Mouse (Mus musculus) frontal cortex, postnatal 10 days (tissue): ENCODE measurements around the gene Etl4.
"Not testable (repeated sequence)": the region's sequence is repeated elsewhere in the genome, so short reads cannot be mapped to it uniquely, and the experiment has no call there.

Experiments
- DNase-seq, 2 experiments: peaks; one replicate each; pipeline ENCODE4 v3.0.0; 2022; ENCODE audit warnings: low spot score in 2 of 2, mixed read lengths in 1 of 2

Gene Etl4

DNA sequence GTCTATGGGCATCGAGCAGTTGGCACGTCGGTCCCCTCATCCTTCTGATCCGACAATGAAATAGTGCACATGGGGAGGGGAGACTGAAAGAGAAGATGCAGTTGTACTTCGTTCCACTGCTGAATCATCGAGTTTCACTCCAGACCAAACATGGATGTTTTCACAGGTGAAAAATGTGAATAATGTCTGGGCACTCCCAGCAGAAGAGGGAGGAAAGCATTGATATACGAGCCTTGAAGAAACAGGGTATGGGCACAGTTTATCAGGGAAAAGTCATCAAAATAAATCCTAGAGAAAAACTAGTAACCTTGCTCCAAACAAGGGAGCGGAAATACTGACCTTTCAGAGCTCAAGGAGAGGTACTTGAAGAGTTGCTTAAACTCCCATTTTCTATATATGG lies 744.5 kb downstream of the Etl4 start:
- DNase-seq: no peak

DNA sequence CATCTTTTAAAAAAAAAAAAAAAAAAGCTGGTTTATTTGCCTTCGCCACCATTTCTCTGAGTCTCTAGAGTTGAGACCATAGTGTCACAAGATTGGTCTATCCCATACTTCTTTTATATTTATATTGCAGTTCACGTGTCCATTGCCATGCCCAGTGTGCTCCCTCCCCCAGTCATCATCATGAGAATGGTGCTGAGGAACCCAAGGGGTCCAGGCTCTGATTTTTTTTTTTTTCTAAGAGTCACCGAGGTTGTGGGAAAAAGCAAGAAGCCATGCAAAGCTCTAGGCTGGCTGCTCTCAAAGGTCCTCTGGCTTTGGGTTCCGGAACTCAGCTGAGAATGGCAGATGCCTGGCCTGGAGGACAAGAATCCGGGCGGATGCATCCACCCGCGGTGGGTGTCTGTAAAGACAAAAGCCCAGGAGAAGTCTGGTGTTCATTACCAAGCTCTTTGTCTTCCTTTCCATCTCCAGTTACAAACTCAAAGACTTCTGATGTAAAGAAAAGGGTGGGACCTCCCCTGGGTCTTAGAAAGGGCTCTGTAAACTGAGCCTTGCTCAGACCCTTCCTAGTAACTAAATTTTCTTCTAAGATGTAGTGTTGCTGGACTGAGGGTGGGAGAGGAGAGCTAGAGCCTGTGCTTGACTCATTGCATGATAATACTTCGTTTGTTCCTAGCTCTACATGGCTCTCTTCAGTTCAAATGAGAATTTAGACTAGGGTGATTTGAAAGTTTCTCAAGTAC lies 745.2 kb downstream of the Etl4 start:
- DNase-seq: no peak

DNA sequence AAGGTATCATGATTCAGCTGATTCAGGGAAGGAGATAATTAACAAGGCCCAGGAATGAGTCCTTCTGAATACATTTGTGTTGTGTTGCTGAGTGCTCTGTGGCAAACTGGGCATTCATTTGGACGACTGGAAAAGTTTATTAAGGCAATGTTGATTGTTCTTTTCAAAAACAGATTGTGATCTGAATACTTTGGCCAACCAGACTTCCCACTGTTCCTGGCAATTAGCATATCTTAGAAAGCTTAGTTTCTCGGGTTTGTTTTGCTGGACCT lies 745.7 kb downstream of the Etl4 start:
- DNase-seq: no peak

DNA sequence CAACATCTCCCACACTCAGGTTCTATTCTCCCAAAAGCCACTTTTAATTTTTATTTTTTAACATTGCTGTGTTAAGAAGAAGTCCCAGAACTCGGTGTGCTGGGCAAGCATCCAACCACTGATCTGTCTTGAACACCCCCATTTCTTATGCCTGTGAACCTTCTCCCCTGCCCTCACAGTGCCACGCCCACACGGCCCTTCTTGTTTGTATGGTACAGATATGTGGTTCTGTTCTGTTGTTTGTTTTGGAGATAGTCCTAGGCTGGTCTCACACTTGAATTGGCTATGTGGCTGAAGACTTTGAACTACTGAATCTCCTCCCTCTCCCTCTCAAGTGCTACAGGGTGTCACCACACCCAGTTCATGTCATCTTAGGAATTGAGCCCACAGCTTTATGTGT lies 748.3 kb downstream of the Etl4 start:
- DNase-seq: no peak

DNA sequence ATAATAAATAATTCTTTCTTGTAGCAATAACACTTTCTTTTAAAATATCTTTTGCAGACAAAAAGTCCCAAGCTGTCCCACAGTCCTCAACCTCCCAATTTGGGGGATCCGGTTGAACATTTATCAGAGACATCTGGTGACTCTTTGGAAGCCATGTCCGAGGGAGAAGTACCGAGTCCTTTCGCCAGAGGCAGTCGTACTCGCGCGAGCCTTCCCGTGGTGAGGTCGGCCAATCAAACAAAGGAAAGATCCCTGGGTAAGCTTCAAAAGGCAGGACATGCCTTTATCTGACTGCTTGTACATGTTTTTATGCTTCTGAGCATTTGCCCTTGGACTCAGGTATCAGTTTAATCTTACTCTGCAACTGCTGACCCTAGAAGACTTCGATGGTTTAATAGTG lies 752.3 kb downstream of the Etl4 start:
- DNase-seq: no peak

DNA sequence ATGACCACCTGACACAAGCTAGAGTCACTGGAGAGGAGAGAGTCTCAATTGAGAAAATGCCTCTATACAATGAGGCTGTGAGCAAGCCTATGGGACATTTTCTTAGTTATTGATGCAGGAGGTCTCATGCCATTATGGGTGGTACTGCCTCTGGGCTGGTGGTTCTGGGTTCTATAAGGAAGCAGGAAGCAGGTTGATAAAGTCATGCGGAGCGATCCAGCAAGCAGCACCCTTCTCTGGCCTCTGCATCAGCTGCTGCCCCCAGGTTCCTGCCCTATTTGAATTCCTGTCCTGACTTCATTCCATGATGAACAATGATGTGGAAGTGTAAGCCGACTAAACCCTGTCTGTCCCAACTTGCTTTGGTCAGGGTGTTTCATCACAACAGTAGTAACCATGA lies 753.1 kb downstream of the Etl4 start:
- DNase-seq: no peak

DNA sequence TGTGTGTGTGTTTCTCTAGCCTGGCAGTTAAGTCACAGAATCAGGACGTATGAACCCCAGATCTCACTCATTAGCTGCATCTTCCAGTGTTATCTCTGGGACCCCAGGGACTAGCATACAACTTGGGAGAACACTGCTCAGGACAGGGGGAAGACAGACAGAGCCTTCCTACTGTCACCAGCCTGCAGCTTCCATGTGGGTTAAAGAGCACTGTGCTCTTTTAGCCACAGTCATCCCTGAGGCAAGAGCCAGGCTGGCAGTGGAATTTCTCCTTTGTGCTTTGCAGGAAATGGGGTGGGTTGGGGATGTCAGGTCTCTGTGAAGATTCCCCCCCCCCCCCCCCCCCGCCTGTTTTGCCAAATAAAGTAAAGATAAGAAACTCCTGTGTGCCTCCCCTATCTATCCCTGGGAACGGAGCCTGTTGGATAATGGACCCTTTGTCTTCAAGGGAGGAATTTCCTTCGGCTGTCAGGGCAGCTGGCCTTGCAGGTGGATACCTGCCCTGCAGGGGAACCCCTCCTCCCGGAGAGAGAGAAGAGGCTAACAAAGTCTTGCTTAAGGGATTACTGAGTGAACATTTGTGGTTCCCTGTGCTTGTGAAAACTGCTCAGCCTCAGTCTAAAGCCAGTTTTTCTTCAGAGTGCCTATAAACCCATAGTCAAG lies 755.9 kb downstream of the Etl4 start:
- DNase-seq: no peak

DNA sequence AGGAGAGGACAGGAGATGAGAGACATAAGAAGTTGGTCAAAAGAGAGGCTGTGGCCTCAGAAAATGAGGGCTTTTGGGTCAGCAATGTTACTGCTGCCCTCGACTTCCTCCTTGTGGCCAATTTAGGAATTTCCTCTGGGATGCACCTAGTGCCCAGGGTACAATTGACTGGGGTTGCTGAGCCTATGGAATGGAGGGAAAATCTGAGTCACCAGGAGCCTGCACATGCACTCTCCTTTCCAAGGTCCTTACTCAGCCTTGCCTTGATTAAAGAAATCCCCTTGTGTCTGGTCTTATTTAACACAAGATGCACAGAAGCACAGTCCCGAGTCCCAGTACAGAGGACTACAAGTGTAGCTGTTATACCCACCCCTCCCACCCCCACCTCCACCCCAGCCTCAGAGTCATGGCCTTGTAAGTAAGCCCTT lies 756.5 kb downstream of the Etl4 start:
- no peak for DNase-seq

DNA sequence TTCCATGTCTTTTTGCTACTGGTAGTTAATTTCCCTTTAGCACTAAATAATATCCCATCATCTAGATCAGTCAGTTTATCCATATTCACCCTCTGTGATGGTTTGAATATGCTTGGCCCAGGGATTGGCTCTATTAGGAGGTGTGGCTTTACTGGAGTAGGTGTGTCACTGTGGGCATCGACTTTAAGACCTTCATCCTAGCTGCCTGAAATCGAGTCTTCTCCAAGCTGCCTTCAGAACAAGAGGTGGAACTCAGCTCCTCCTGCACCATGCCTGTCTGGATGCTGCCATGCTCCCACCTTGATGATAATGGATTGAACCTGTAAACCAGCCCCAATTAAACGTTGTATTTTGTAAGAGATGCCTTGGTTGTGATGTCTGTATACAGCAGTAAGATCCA lies 758.3 kb downstream of the Etl4 start:
- DNase-seq: no peak

DNA sequence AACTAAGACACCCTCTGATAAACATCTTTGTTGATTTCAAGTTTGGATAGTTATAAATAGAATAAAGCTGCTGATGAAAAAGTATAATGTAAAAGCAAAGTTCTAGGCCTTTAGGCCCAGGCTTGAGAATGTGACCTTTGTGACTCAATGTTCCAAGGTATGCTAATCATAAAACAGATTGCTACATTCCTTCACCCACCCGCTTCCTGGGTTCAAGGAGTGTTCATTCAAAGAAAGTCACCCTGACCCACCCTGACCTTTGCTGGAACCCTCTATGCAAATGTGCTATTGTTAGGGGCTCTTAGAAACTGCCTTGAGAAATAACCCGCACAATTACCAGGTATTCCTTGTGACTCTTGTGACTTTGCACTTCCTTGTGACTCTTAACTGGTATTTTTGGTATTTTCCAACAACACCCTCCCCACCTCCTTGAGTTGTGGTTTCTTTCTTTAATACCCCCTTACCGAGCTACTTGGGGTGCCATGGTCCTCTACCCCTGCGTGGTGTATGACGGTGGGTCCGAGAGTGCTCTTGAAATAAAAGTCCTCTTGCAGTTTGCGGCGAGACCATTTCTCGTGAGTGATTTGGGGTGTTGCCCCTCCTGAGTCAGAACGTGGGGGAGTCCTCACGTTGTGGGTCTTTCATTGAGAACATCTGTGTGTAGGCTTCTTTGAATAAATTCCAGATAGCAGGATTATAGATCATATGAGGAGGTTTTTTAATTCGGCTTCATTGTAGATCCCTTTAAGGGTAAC lies 758.9 kb downstream of the Etl4 start:
- not testable (repeated sequence) for DNase-seq

DNA sequence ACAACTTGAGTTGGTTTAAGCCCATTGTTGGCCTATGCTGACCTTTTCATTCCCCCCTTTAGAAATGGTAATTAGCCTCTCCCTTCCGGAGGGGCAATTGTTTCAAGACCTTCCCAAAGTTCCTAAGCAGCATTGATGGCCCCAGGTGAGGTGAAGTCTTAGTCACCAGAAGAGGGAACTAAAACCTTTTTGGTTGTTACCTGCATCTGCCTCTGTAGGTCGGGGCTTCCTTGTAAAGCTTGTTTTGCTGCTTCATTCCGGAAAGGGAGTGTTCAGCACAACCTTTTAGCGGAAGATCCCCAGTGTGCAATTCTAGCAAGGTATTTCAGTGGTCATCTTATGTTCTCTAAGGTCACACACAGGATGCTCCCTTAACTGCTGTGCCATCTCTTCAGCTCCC lies 759.8 kb downstream of the Etl4 start:
- DNase-seq: no peak

DNA sequence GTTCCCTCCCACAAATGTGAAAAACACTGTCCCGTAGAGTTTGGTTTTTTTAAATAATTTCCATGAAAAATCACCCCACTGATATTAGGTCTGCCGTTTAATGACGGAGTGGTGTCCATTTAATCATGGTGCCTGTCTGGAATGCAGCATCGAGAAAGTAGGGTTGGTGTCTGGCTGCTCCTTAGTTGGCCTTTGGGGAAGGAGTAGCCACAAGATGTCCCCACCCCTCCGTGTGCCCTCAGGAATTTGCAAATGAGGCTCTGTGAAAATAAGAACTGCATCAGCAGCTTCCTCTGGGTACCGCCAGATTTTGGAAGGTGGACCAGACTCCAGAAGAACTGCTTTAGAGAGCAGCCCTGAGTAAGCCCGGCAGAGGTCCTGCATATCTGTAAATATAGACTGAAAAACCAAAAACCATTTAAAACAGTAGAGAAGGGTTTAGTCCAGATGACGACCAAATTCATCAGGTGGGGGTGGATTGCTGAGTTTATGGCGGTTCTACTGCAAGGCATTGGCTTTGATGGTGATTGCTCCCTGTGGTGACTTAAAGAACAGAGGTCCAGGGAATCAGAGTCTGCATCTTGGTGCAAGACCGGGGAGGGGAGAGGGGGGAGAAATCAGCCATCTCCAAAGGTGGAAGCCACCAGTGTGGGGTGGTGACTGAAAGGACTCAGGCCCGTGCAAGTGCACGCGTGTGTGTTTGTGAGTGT lies 762.1 kb downstream of the Etl4 start:
- DNase-seq: no peak

DNA sequence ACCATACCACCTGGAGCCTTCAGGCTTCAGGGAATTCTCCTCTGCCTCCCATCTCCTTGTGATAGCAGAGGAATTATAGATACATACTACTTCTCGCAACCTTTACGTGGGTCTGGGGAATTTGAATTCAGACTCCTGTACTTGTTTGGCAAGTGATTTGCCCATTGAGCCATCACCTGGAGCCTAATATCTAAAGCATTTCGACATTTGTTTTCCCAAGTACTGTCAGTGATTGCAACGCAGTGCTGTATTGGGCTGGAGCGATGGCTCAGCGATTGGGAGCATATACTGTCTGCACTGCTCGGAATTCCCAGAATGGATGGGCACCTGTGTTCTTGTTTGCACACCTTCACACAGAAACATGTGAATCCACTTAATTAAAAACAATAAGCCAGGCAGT lies 762.7 kb downstream of the Etl4 start:
- no peak for DNase-seq

DNA sequence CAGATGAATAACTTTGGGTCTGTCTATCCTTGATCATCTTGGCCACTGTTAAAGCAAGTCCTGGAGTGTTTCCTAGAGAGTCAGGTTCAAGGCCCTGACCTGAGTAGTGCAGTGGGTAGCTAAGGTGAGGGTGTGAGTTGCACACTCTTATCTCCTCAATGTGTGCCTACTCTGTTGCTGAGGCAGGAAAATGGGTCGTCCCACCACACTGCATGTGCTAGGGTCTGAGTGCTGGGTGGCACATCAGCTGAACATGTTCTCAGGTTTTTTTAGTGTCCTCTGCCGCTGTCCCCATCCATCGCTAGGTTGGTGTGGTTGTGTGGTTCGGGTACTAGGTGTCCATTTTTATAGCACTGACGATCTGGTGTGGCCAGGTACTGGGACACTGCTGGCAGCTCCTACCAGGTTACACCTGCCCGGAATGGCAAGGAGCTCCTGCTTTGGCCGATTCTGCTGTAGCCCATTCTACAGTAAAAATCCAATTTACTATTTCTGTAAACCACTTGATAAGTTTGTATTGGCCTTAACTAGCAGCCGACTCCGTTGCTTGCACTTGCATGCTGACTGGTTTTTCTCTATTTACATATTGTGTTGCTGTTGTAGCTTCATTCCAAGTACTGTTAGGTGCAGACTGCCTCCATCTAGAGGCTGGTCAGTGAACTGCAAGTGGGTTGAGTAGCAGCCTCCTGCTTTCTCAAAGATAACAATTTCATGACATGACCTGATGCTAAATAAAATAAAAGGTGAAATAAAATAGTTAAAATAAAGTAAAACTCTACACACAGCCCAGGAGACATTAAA lies 763.4 kb downstream of the Etl4 start:
- DNase-seq: peak in 1 of 2 experiments; percentile 47

DNA sequence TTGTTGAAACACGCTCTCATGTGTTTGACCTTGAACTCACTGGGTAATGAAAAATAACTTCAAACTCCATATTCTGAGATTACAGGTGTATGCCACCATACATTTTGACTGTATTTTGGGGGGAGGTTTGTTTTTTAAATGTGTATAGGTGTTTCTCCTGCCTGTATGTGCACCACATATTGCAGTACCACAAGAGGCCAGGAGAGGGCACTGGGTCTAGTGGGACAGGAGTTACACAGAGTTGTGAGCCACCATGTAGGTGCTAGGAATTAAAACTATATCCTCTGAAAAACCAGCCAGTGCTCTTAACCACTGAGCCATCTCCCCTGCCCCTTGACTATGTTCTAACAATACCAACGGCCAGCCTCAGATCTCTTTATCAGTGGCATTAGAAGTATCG lies 766.8 kb downstream of the Etl4 start:
- no peak for DNase-seq

DNA sequence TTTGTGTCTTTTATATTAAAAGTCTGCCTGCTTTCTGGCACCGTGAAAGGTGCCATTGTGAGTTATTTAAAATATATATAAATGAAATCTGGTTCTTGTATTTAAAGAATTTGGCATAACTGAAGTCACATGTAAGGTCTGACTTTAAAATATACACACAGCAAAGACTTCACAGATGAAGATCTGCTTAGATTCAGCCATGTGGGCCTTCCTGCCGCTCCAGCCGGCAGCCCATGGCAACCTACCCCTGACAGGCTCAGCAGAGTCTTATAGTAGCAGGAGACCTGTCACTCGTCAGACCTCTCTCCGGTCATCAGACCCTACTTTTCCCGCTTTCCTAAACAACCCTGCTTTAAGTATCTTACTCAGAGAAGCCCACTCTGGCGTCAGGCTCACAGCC lies 769.2 kb downstream of the Etl4 start:
- no peak for DNase-seq

DNA sequence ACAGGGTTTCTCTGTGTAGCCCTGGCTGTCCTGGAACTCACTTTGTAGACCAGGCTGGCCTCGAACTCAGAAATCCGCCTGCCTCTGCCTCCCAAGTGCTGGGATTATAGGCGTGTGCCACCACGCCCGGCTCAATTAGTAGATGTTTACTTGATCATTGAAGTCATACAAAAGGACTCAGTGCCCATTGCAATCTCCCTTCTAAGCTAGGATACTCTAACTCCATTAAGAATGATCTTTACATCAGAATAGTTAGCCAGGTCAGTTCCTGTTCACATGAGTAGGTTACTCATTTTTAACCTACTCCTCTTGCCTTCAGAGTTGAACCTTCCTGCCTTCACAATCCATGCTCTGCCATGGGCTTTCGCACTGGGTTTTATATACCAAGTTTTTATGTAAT lies 772.6 kb downstream of the Etl4 start:
- not testable (repeated sequence) for DNase-seq

DNA sequence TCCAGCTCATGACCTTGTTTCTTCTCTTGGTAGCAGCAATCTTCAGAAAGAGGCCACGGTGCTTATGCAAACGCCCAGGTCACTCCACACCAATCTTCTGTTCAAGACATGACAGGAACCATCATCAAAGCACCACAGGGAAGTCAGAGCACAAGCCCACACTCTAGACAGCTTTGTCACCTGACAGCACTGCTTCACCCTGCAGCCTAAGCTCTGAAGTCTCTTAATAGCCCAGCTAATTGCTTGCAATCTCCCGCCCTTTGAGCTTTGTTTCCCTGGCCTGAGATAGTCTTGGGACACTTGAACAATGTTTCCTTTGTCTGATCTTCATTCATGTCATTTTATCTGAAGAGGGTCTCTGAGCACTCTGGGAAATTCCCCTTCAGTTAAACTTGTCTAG lies 779.8 kb downstream of the Etl4 start:
- DNase-seq: no peak

DNA sequence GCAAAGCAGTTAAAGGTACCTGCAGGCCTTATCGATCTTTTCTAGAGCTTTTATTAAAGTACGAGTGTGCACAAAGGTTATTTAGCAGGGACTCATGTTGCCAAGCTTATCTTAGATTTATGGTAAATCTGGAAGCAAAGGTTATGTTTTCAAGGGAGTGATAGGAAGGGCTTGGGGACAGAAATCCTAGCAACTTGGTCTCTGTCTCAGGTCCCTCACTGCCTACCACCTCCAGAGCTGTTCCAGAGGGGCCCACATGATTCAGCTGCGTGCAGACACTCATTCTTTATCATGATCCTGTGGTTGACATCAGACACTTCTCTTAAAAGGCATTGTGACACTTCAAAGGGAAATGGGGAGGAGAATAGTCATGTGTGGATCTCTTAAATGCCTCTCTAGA lies 783.3 kb downstream of the Etl4 start:
- no peak for DNase-seq

DNA sequence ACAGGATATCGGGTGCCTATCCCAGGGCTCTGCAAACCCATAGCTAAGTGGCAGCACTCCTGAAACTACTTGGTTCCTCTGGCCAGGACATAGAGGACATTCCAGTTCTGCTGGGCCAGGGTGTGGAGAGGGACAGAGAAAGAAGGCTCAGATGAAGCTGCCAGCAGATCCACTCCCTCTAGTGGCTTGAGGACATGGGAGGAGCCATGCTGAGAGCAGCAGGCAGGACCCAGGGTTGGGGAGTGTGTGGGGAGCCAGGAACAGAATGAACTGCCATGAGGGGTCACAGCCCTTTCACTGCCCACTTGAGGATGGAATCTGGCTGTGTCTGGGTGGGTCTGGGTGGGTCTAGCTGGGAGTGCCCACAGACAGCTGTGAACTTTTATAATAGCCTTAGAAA lies 784.2 kb downstream of the Etl4 start:
- DNase-seq: no peak

DNA sequence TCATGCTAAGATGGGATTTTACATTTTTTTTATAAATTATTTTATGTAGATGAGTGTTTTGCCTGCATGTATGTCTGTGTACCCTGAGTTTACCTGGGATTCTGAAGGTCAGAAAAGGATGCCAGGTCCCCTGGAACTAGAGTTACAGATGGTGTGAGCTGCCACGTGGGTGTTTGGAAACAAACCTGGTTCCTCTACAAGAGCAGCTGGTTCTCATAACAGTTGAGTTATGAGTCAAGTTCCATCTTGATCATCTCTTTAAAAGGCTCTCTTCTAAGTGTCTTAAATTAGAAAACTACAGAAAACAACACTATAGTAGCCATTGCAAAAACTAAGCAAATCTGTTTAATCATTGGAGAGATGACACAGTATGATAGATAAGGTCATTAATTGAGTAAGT lies 788.1 kb downstream of the Etl4 start:
- no peak for DNase-seq

DNA sequence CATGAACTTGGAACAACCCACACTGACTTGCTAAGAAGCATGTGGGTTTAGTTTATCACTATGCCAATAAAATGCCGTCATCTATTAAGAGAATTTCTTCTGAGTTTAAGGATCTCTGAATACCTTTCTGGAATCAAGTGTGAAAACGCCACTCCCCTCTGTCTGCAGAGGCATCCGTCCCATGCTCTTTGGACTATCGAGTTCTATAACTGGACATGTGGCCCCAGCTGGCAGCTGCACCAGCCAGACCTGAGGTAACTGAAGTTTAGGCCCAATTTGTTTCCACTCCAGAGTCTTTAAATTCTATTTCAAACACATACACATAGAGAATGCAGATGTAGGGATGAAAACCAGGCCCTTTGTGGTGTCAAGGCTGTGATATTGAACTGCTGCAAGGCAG lies 795.5 kb downstream of the Etl4 start:
- DNase-seq: no peak
